In the genomic region with DNA sequence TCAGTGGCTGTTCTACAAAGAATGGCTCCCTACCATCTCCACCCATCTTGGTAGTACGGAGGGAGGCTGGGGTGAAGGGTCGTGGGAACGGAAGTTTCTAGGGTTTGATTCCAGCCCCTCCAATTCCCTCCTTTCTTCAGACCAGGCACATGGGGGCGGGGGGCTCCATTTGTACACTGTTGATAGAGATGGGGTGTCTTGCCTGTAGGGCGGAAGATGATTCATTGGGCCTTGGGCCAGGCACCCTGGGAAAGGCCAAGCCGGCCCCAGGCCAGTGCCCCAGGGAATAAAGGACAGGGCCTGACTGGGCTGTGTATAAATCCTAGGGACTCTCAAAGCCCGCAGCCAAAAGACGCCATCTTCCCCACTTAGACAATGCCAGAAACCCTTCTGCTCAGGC, we compare ENCODE assay signal across 7 mouse cellular contexts. TPM values are rescaled to one million over a fixed set of nuclear protein-coding genes. Genes with fewer than 3 reads are reported as not detected.
DNase-seq lines count a peak whose midpoint lies in the region; ATAC-seq and TF ChIP-seq lines count a peak whose summit lies in the region.

No protein-coding gene starts in this region.

- DNase-seq in adrenal gland, postnatal 10 days = peak; percentile 71
- peak; percentile 59 to 67 for DNase-seq in heart, postnatal 36 days
- DNase-seq in natural killer cell, adult 2 months (ENCODE audit: low spot score in 2 of 2) = no peak
- DNase-seq in frontal cortex, postnatal 36 days (ENCODE audit: low spot score in 2 of 2) = no peak
- DNase-seq in cerebellum, adult 18-20 months = no peak

- H3K9ac ChIP-seq in limb, embryonic 15.5 days = no peak overlapping the region

- ATAC-seq in limb, embryonic 15.5 days (ENCODE audit: insufficient number of reproducible peaks, low FRiP score, low TSS enrichment, low read depth) = no peak

- TF ChIP-seq CTCF in E14TG2a.4 (conservative IDR thresholded peaks at IDR 0.05; ENCODE audit: low read length) = no peak

- no peaks in the 10 kb centered on the region for H3K9me3 ChIP-seq in E14TG2a.4 (ENCODE audit: low read length)
- no peaks in the 10 kb centered on the region for H3K9me3 ChIP-seq in limb, embryonic 15.5 days

- peak overlapping the region; percentile 60 for H3K4me3 ChIP-seq in E14TG2a.4 (replicated peaks; ENCODE audit: low read length)
- H3K4me3 ChIP-seq in limb, embryonic 15.5 days = no peak overlapping the region

- WGBS in limb, embryonic 15.5 days = 83% methylated on average over 8 of the region's 8 CpGs

- intact Hi-C loops in heart, postnatal 36 days (cut with DNase I) = loop anchor here (2.0 to 10.0 kb wide), 2 partner anchors 57 to 327 kb away; no protein-coding TSS in a partner anchor

- peaks cover 40% of the 10 kb centered on the region for H3K4me1 ChIP-seq in E14TG2a.4 (replicated peaks; ENCODE audit: low read depth, low read length)
- peaks cover 56% of the 10 kb centered on the region for H3K4me1 ChIP-seq in limb, embryonic 15.5 days

- H3K4me2 ChIP-seq in limb, embryonic 15.5 days = peak overlapping the region; percentile 29; the same call in 1 of the 2 replicates

- H3K36me3 ChIP-seq in E14TG2a.4 (ENCODE audit: insufficient read depth, low read length) = peaks cover 13% of the 10 kb centered on the region; the same call in 1 of the 2 replicates
- peaks cover 13% of the 10 kb centered on the region; the same call in 1 of the 2 replicates for H3K36me3 ChIP-seq in limb, embryonic 15.5 days

- peak overlapping the region; percentile 84 for H3K27ac ChIP-seq in limb, embryonic 15.5 days

- no peaks in the 10 kb centered on the region for H3K27me3 ChIP-seq in E14TG2a.4 (ENCODE audit: insufficient read depth, low read length)
- no peaks in the 10 kb centered on the region for H3K27me3 ChIP-seq in limb, embryonic 15.5 days

RNA-seq across cellular contexts. Expression of a gene that starts 23.8 kb away (rescaled TPM):
- 10 to 100 TPM; 35.2 to 43.2 TPM for total RNA-seq in adrenal gland, postnatal 10 days (2021)
- total RNA-seq in heart, postnatal 36 days (2021) = 10 to 100 TPM; 24.3 to 29.9 TPM
- polyA plus RNA-seq in limb, embryonic 15.5 days (2015; fragmentation: Nextera tagmentation; extraction: Ambion mirVana) = 8.0 and 8.5 TPM in 2 replicates

RNA-seq across cellular contexts. Expression of a gene that starts 44.8 kb away (rescaled TPM):
- total RNA-seq in adrenal gland, postnatal 10 days (2021) = 1 to 10 TPM; 2.8 to 6.7 TPM
- total RNA-seq in heart, postnatal 36 days (2021) = 1 to 10 TPM; 2.1 to 3.1 TPM
- 4.4 and 6.2 TPM in 2 replicates for polyA plus RNA-seq in limb, embryonic 15.5 days (2015; fragmentation: Nextera tagmentation; extraction: Ambion mirVana)

Comparison
In these comparisons a context has a peak if more than half of its experiments do, and no peak if none do; other contexts are left out.
1. DNase-seq: peak in adrenal gland, postnatal 10 days (single experiment) and heart, postnatal 36 days (2 of 2); none in natural killer cell, adult 2 months (0 of 2), frontal cortex, postnatal 36 days (0 of 2) and cerebellum, adult 18-20 months (0 of 2).